Mouse (Mus musculus): ENCODE measurements around the gene Pigh.

- TF ChIP-seq CTCF (IDR thresholded peaks at IDR 0.05) (no peak), EP300 (IDR thresholded peaks at IDR 0.05) (no peak)
These were observed 47.5 kb upstream of the Pigh start for GRCm38 (mm10) chr12:79136949-79137348.

Data from lung, postnatal 0 days (tissue).